Mouse (Mus musculus) adrenal gland, adult 18-20 months (tissue): Measurements from ENCODE around the gene Macrod2. TPM values are rescaled to one million over a fixed set of nuclear protein-coding genes. Genes with fewer than 3 reads are reported as not detected.

Experiments
- DNase-seq, 2 experiments: peaks; one replicate each; pipeline ENCODE4 v3.0.0; 2021 to 2022; ENCODE audit warnings: low spot score in 2 of 2
- total RNA-seq, 2 experiments: library from RNA; stranded (reverse); gene quantifications; 1 replicate in 1 of 2; 2 replicates in 1 of 2; pipeline ENCODE4 v1.2.3; 2021

Macrod2 gene
- total RNA-seq, 2 experiments from 2014 or later: 8.4 to 8.6 TPM

- no peak for DNase-seq
Observed at GRCm38 (mm10) chr2:140784626-140785025, 389.5 kb downstream of the Macrod2 start.

GRCm38 (mm10) chr2:140790363-140790762 lies 395.3 kb downstream of the Macrod2 start:
- DNase-seq: peak; percentile 33 to 44

GRCm38 (mm10) chr2:140793886-140794608 lies 398.9 kb downstream of the Macrod2 start:
- DNase-seq: no peak

- DNase-seq: no peak
Observed at GRCm38 (mm10) chr2:140811693-140812092, 416.6 kb downstream of the Macrod2 start.

GRCm38 (mm10) chr2:140819391-140820120 lies 424.4 kb downstream of the Macrod2 start:
- no peak for DNase-seq

- no peak for DNase-seq
Observed at GRCm38 (mm10) chr2:140822378-140822777, 427.3 kb downstream of the Macrod2 start.

- no peak for DNase-seq
Observed at GRCm38 (mm10) chr2:140826241-140826640, 431.1 kb downstream of the Macrod2 start.

GRCm38 (mm10) chr2:140828859-140829258 lies 433.8 kb downstream of the Macrod2 start:
- DNase-seq: no peak

GRCm38 (mm10) chr2:140830086-140830485 lies 435.0 kb downstream of the Macrod2 start:
- DNase-seq: no peak

- DNase-seq: no peak
Observed at GRCm38 (mm10) chr2:140839371-140839770, 444.3 kb downstream of the Macrod2 start.

GRCm38 (mm10) chr2:140839880-140840279 lies 444.8 kb downstream of the Macrod2 start:
- peak; percentile 35 to 46 for DNase-seq

- DNase-seq: no peak
Observed at GRCm38 (mm10) chr2:140844030-140844429, 448.9 kb downstream of the Macrod2 start.

GRCm38 (mm10) chr2:140847817-140848428 lies 452.8 kb downstream of the Macrod2 start:
- no peak for DNase-seq

GRCm38 (mm10) chr2:140853538-140853937 lies 458.4 kb downstream of the Macrod2 start:
- no peak for DNase-seq

GRCm38 (mm10) chr2:140861356-140861755 lies 466.2 kb downstream of the Macrod2 start:
- no peak for DNase-seq

- DNase-seq: no peak
Observed at GRCm38 (mm10) chr2:140862736-140863135, 467.6 kb downstream of the Macrod2 start.

GRCm38 (mm10) chr2:140865636-140866035 lies 470.5 kb downstream of the Macrod2 start:
- DNase-seq: no peak

- DNase-seq: no peak
Observed at GRCm38 (mm10) chr2:140867116-140867515, 472.0 kb downstream of the Macrod2 start.

- DNase-seq: no peak
Observed at GRCm38 (mm10) chr2:140885176-140885575, 490.1 kb downstream of the Macrod2 start.

- no peak for DNase-seq
Observed at GRCm38 (mm10) chr2:140890683-140891082, 495.6 kb downstream of the Macrod2 start.

GRCm38 (mm10) chr2:140896396-140897082 lies 501.4 kb downstream of the Macrod2 start:
- DNase-seq: no peak
